Mouse (Mus musculus) hindbrain, embryonic 14.5 days (tissue): ENCODE data around the gene Esp31. TPM values are rescaled to one million over a fixed set of nuclear protein-coding genes. Genes with fewer than 3 reads are reported as not detected.

Source experiments
- ATAC-seq: fragments of 200-750 bp; cut with Nextera tagmentation; 2 replicates; pipeline ENCODE4 v1.8.0; 2017; ENCODE audit warnings: moderate number of reproducible peaks, mild to moderate bottlenecking, moderate TSS enrichment, moderate library complexity; ENCODE audit not compliant: low FRiP score
- DNase-seq: peaks from one replicate; pipeline ENCODE4 v3.0.0-alpha.2; 2015; ENCODE audit warnings: low spot score
- H3K27ac ChIP-seq: fragments of 300-500 bp; sonication (generic); 2 replicates; pipeline ENCODE4 v1.5.1; 2014; ENCODE audit warnings: mild to moderate bottlenecking, moderate library complexity
- H3K27me3 ChIP-seq: fragments of 300-500 bp; sonication (generic); 2 replicates; pipeline ENCODE4 v1.6.1; 2014; ENCODE audit warnings: mild to moderate bottlenecking, low read length, mixed read lengths; ENCODE audit not compliant: control insufficient read depth, insufficient read depth
- H3K36me3 ChIP-seq: fragments of 300-500 bp; sonication (generic); replicated peaks from 2 replicates; pipeline ENCODE4 v1.6.1; 2014; ENCODE audit not compliant: control insufficient read depth, insufficient read depth
- H3K4me1 ChIP-seq: fragments of 300-500 bp; sonication (generic); replicated peaks from 2 replicates; pipeline ENCODE4 v1.6.1; 2014; ENCODE audit warnings: antibody characterized with exemption, low read length, mixed read lengths; ENCODE audit not compliant: control insufficient read depth, insufficient read depth
- H3K4me2 ChIP-seq: fragments of 300-500 bp; sonication (generic); replicated peaks from 2 replicates; pipeline ENCODE4 v1.6.1; 2014; ENCODE audit warnings: mild to moderate bottlenecking, moderate library complexity
- H3K4me3 ChIP-seq: fragments of 300-500 bp; sonication (generic); replicated peaks from 2 replicates; pipeline ENCODE4 v1.5.1; 2014; ENCODE audit warnings: mild to moderate bottlenecking, low read length
- H3K9ac ChIP-seq: fragments of 300-500 bp; sonication (generic); 2 replicates; pipeline ENCODE4 v1.6.1; 2014
- H3K9me3 ChIP-seq: fragments of 300-500 bp; sonication (generic); 2 replicates; pipeline ENCODE4 v1.6.1; 2016; ENCODE audit warnings: low read length; ENCODE audit not compliant: control insufficient read depth
- WGBS: fragments of 180-500 bp; shearing (Covaris S2); extraction: QIAGEN DNeasy Blood & Tissue Kit; methylation state at CpG from one replicate; pipeline ENCODE4 v1.1.7; 2014; 5-methylcytosine and 5-hydroxymethylcytosine counted together
- polyA plus RNA-seq: library from polyadenylated mRNA; unstranded; fragments of >200 nt; fragmentation: Nextera tagmentation; extraction: Ambion mirVana; gene quantifications from 2 replicates; pipeline ENCODE4 v1.2.1, GENCODE M21; 2014

Esp31 gene
- polyA plus RNA-seq, result not detected in 2 replicates

GRCm38 (mm10) chr17:38639147-38639546 is at the start of gene Esp31:
Gene Esp31, plus strand, starts transcription at chr17:38639447.
- Histone ChIP-seq H3K9me3 (peaks cover 8% of the 10 kb centered on the region; the same call in 1 of the 2 replicates), H3K27ac (no peak within 1 kb of the TSS), H3K4me3 (no peak within 1 kb of the TSS), H3K36me3 (no peaks in the 10 kb centered on the region), H3K27me3 (no peaks in the 10 kb centered on the region), H3K9ac (no peak within 1 kb of the TSS), H3K4me1 (no peaks in the 10 kb centered on the region), H3K4me2 (no peak within 1 kb of the TSS)
- DNase-seq (no peak), ATAC-seq (no peak)
- 83% methylated on average over 2 of the region's 2 CpGs for WGBS

Other genes starting within 250 kb of the Esp31 start
- not detected in 2 replicates for gene Esp36, start 219.3 kb upstream of the Esp31 start, polyA plus RNA-seq
- gene Esp34, start 85.3 kb upstream of the Esp31 start, polyA plus RNA-seq, result not detected in 2 replicates